Mouse (Mus musculus): Measurements from ENCODE around the gene Lsm3.

DNA sequence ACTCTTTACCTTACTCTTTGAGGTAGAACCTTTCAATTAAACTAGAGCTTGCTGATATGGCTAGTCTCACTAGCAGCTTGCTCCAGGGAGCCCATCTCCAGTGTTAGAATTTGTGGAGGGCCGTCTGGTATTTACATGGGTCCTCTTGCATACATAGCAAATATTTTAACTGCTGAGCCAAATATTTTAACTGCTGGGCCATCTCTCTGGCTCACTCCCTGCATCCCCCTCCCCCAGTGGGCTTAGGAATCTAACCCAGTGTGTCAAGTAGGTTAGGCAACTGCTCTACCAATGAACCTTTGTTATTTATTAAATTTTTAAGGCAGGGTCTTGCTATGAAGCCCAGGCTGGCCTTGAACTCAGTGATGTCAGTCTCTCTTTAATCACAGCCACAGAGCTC lies 42.8 kb downstream of the Lsm3 start:
- TF ChIP-seq GATA1 (IDR thresholded peaks at IDR 0.05; ENCODE audit: borderline replicate concordance, low read length) (no peak), FLI1 (IDR thresholded peaks at IDR 0.05; ENCODE audit: low read length) (no peak)

Data from megakaryocyte, embryonic 14.5 days (primary cell).